Mouse (Mus musculus): ENCODE results near the gene Nnat.

DNA sequence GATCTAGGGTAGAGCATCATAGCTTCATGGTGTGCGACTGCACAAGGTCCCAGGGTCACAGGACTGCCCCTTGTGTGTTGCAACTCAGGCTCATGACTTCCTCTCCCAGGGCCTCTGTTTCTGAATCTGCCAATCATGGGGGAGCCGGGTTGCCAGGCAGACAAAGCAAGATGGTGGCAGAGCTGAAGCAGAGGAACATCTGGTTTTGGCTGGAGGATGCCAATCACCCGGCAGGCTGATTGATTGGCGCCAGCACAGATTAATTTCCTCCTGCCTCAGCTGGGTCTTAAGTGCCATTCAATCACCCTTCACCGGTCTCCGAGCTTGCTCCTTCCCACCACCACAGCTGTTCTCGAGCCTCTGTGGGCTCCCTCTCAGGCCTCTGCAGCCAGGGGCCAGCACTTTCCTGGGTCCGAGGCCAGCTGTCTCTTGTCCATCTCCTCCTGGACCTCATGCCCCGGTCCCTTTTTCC, 46.1 kb upstream of the Nnat start:
- TF ChIP-seq CTCF (IDR thresholded peaks at IDR 0.05; ENCODE audit: borderline replicate concordance, extremely low read depth, insufficient read depth, insufficient read length) (no peak), POLR2A (IDR thresholded peaks at IDR 0.05; ENCODE audit: borderline replicate concordance, extremely low read depth, insufficient read depth, insufficient read length, poor library complexity, severe bottlenecking) (no peak)
